Comparison of ENCODE assay signal across 16 mouse cellular contexts in genomic region chr10:87914932-87915331, GRCm38 (mm10).
"Had no signal": no experiment of that assay in that cellular context is flagged by ENCODE, and none has a peak within 500 bp of the region (broad histone marks: within the 10 kb centered on the region; RNA-seq: fewer than 3 reads in every experiment).

No protein-coding gene starts in this region.

- H3K27me3 ChIP-seq: kidney, embryonic 15.5 days; limb, embryonic 13.5 days; liver, embryonic 15.5 days; midbrain, embryonic 13.5 days; neural tube, embryonic 15.5 days had no signal

- DNase-seq: kidney, adult 2 months; kidney, postnatal 14 days; left cerebral cortex, postnatal 4 days; lung, embryonic 14.5 days; lung, postnatal 10 days; right cerebral cortex, adult 18-20 months; right cerebral cortex, postnatal 25 days; thymus, adult 18-20 months; thymus, postnatal 14 days had no signal

- H3K4me3 ChIP-seq: kidney, embryonic 15.5 days; limb, embryonic 13.5 days; liver, embryonic 15.5 days; midbrain, embryonic 13.5 days; neural tube, embryonic 15.5 days had no signal

- H3K9ac ChIP-seq: kidney, embryonic 15.5 days; limb, embryonic 13.5 days; liver, embryonic 15.5 days; lung, embryonic 14.5 days; midbrain, embryonic 13.5 days; neural tube, embryonic 15.5 days had no signal

- H3K9me3 ChIP-seq: kidney, embryonic 15.5 days; limb, embryonic 13.5 days; liver, embryonic 15.5 days; midbrain, embryonic 13.5 days; neural tube, embryonic 15.5 days had no signal

- H3K27ac ChIP-seq: kidney, embryonic 15.5 days; limb, embryonic 13.5 days; liver, embryonic 15.5 days; macrophage; midbrain, embryonic 13.5 days; neural tube, embryonic 15.5 days had no signal

- H3K36me3 ChIP-seq: kidney, embryonic 15.5 days; limb, embryonic 13.5 days; liver, embryonic 15.5 days; midbrain, embryonic 13.5 days; neural tube, embryonic 15.5 days had no signal

- ATAC-seq: midbrain, embryonic 13.5 days had no signal

- H3K4me2 ChIP-seq: kidney, embryonic 15.5 days; limb, embryonic 13.5 days; liver, embryonic 11.5 days; liver, embryonic 15.5 days; lung, embryonic 14.5 days; midbrain, embryonic 13.5 days; neural tube, embryonic 15.5 days had no signal

- H3K4me1 ChIP-seq: kidney, embryonic 15.5 days; liver, embryonic 15.5 days; midbrain, embryonic 13.5 days; neural tube, embryonic 15.5 days had no signal
